Mouse (Mus musculus): ENCODE data around the gene Rb1. TPM values are rescaled to one million over a fixed set of nuclear protein-coding genes. Genes with fewer than 3 reads are reported as not detected.

Rb1 gene
- total RNA-seq, 2 experiments from 2014 or later = 46.1 to 46.3 TPM

DNA sequence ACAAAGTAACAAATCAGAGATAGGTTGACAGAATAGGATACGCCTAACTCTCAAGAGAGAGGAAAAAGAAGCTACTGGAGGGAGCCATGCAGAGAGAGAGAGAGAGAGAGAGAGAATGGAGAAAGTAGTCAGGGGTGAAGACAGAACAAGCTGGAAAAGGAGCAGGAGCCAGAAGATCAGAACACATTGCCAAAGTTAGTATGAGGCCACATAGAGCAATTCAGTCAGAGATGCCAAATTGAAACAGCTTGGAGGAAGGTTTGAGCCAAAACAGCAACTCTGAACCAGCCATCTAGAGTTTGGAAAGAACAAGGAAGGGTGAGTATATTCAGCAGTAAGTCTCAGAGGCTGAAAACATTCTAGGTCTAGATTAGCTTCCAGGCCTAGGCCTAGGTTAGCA, 108.6 kb downstream of the Rb1 start:
- DNase-seq (ENCODE audit: low spot score in 2 of 2) = no peak

DNA sequence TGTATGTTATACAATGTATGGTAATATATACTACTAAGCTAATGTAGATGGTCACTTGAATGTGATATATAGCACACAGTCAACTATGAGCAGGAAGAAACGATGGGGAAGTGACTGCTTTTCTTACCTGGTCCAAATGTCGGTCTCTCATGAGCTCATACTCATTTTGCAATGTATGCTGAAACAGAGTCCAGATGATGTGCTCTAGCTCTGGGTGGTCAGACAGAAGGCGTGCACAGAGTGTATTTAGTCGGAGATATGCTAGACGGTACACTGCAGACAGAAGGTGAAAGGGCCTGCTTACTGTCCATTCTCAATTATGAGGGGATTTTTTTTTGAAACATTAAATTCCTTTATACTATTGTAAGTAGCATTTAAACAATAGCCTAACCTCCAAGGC, 114.1 kb downstream of the Rb1 start:
- no peak for DNase-seq (ENCODE audit: low spot score in 2 of 2)

DNA sequence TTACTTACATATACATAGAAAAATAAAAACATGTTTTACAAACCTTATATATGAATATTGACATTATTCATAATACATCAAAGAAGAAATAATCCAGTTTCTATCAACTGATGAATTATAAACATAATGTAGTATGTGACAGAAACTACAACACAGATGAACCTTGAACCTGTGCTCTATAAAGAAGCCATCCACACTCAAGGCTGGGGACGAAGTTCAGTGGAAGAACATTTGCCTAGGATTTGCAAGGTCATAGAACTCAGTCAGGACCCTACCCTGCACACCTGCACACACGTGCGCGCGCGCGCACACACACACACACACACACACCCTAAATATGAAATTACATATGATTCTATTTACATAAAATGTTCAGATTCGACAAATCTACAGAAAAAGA, 115.4 kb downstream of the Rb1 start:
- DNase-seq (ENCODE audit: low spot score in 2 of 2) = no peak

DNA sequence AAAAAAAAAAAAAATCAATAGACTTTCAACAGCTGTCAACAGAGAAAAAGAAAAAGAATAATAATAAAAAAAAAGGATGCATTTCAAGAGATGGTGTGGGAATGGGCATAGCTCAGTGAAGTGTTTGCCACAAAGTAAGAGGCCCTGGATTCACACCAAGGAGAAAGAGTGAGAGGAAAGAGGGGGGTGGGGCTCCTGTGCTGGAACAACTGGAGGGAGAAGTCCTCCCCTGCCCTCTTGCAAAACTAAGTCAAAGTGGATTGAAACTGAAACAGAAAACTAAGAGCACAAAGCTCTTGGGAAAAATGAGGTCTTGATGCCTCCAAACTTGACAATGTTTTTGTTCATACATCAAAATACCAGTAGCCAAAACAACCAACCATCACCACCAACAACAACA, 116.4 kb downstream of the Rb1 start:
- DNase-seq (ENCODE audit: low spot score in 2 of 2) = no peak

DNA sequence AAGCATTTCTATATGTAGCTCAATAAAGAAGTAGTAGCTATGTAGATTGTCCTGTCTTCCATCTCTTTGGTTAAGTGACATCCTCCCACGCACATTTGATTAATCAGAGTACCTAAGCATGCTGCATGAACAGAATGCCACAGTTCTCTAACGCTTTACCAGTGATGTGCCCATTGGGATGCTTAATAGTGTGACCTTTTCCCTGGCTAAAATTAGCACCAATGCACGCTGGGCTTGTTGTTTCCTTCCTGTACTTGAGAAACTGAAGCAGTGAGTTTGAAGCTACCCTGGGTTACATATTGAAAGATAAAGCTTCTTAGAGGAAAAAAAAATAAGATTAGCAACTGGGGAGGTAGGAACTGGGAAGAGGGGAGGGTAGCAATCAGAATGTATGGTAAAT, 121.6 kb downstream of the Rb1 start:
- DNase-seq (ENCODE audit: low spot score in 2 of 2) = no peak

DNA sequence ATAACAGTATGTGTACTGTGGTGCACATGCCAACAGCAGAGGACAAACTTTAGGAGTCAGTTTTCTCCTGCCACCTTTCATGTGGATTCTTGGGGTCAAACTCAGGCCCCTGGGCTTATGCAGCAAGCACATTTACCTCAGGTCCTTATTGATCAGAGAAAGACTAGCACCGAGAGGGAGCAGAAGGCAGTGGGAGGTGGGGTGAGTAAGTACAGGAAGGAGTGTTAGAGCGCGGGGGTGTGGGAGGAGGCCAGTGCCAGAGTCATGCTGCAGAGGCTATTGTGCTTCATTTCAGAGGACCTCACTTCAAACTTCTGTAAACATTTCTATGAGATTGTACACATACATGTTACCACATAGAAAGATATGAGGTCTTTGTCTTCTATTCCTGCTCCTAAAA, 124.2 kb downstream of the Rb1 start:
- DNase-seq (ENCODE audit: low spot score in 2 of 2) = no peak

DNA sequence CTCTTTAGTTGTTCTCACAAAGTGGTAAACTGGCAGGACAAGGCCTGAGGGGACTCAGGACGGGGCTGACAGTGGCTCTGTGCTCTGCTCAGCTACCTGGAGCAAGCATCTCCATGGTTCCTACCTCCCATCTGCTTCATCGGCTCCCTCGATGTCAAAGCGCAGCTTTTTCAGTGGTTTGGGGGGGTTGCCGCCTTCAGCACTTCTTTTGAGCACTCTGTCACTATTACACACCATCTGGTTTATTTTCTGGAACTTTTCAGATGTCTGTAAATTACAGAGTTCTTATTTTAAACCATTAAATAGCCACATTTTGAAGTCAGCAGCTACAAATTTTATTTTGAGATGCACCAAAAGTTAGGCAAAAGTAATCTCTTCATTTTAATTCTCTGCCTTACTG, 126.6 kb downstream of the Rb1 start:
- no peak for DNase-seq (ENCODE audit: low spot score in 2 of 2)

DNA sequence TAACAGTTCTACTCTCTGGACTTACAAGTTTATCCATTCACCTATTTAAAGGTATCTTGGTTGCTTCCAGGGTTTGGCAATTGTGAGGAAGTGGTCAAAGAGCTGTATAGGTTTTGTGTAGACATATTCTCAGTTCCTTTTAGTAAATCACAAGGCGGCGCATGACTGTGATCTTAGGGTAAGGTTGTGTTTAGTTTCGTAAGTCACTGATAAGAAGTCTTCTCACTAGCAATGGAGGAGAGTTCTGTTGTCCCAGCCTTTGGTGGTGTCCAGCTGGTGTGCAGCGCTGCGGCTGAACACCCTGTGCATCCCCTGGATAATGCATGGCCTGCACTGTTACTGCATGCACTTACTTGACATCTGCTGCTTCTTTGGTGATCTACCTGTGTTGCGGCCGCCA, 138.7 kb downstream of the Rb1 start:
- no peak for DNase-seq (ENCODE audit: low spot score in 2 of 2)

DNA sequence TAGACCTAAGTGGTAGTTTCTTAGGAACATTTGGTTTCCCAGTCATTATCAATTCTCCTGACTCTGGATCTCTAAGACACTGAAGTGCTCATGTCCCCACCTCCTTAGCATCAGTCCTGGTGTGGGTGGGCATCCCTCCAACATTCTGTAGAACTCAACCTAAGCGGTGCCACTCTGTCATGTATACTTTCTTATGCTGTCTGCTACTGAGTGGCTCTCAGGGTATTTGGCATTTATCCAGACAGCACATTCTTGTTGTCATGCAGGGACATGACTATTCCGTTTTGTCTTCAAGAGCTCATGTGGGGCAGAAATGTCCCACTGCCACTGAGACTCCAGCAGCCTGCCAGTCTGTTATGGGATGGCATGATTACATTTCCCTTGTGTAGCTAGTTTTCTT, 144.5 kb downstream of the Rb1 start:
- no peak for DNase-seq (ENCODE audit: low spot score in 2 of 2)

DNA sequence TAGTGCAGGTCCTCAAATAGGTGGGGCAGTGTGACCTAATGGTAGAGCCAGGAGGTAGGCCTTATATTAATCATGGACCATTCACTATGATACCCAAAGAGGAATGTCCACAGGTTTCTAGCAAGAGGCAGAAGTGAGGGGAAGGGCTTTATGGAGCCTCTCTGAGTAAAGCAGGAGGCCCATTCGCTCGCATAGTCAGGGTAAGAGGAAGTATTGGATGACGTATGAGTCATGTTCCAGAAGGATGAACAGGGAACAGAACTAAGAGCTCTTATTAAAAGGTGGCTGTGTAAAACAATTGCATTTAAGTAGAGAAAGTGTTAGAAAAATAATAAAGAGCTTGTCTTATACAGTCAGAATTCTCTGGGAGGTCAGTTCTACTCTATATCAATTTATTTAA, 145.0 kb downstream of the Rb1 start:
- no peak for DNase-seq (ENCODE audit: low spot score in 2 of 2)

DNA sequence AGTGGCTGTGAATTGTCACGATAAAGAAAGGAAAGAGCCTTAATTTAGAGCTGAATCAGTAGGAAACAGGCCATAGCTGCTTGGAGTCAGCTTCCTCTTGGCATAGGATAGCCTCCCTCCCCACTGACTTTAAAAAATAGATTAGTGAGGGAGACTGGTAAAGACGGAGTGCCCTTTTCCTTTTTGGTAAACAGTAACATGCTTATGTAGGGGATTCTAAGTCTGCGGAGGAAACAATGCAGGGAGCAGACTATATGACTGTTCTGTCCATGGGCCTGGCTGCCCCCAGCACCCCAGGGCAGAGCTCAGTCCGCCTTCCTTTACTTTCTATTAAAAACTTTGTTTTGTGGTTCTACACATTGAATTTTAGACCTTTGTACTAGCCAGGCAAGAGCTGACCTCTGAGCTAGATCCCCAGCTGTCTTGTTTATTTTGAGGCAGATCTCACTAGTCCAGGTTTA, 146.4 kb downstream of the Rb1 start:
- no peak for DNase-seq (ENCODE audit: low spot score in 2 of 2)

DNA sequence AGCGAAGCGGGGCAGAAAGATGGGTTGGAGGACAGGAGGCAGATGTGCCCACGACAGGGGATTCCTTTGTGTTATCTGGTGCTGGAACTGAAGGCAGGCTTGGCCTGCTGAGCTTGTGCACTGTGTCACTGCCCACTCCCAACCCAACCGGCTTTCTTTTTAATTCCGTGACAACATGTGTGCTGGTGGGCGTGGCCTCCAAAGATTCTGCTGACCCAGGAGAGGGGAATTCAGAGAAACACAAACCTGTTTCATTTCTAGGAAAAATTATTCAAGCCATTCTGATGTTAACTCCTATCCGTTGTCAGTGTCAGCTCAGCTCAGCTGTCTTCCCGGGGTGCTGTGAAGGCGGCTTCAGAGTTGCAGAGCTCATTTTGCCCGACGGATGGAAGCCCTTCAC, 147.7 kb downstream of the Rb1 start:
- DNase-seq (ENCODE audit: low spot score in 2 of 2) = no peak

DNA sequence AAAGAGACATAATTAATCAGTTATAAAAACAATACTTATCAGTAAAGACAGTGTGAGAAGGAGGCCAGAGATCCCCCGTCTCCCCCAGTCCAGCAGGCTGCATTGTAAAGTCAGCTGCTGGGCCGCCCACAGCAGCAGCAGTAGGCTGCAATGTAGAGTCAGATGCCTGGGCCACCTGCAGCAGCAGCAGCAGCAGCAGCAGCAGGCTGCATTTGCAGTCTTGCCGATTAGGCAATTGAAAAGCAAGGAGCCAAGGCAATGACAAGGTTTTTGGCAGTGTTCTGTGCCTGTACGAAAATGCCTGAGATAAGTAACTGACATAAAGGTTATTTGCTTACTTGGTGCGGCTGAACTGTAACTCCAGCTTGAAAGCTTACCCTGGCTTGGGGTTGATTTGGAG, 149.4 kb downstream of the Rb1 start:
- DNase-seq (ENCODE audit: low spot score in 2 of 2) = no peak

DNA sequence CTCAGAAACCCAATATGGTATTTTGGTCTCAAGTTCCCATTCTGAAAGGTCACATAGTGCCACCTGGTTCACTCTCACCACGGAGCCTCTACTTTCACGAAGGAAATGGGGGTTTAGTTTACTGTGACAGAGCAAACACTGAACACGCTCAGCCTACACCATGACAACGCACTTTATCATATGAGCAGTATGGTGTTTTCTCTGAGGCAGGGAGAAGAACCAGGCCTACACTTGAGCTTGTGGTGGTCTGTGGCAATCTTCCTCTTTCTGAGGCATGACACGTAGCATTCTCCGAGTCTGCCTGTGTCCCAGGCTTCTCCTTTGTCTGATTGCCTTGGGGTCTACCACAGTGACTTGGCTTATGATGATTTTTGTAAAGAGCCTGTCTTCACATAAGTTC, 149.8 kb downstream of the Rb1 start:
- no peak for DNase-seq (ENCODE audit: low spot score in 2 of 2)

DNA sequence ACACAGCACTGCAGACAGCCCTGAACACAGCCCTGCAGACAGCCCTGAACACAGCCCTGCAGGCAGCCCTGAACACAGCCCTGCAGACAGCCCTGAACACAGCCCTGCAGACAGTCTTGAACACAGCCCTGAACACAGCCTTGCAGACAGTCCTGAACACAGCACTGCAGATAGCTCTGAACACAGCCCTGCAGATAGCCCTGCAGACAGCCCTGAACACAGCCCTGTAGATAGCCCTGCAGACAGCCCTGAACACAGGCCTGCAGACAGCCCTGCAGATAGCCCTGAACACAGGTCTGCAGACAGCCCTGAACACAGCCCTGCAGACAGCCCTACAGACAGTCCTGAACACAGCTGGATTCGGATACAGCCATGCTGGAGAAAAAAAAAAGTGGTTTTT, 150.6 kb downstream of the Rb1 start:
- DNase-seq (ENCODE audit: low spot score in 2 of 2) = no peak

DNA sequence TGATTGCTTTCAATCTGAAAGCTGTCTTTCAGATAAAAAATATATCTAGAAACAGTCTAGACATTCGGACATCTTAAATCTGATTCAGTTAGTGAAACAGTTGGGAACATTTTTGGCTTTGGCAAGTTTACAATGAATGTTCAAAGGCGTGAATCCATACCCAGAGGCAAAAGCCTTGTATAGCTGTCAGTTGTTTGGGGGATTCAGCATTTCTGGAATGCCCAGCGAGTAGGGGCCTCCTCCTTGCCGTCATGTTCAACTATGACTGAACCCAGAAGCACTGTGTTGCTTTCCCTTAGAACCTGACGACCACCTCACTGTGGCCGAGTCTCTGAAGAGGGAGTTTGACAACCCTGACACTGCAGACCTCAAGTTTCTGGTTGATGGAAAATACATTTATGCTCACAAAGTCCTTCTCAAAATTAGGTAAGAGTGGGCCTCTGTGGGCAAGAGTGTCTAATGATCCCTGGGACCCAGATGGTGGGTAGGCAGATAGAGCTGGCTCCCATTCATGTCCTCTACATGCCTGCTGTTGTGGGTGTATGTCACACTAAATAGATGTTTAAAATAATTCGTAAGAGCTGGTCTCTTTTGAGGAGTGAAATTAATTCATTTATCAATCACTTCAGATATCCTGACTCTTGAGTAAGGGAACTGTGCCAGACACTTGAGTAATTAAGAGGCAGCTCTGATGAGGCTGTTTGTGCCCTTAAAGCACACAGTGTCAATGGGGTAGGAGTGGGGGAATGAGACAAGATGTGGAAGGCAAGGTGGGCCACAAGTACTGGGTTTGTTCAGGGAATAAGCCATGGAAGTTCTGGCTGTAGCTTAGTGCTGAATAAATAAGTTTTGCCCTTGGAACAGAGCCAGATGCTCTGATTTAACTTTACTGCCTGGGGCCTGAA, 151.3 kb downstream of the Rb1 start:
- DNase-seq (ENCODE audit: low spot score in 2 of 2) = no peak

DNA sequence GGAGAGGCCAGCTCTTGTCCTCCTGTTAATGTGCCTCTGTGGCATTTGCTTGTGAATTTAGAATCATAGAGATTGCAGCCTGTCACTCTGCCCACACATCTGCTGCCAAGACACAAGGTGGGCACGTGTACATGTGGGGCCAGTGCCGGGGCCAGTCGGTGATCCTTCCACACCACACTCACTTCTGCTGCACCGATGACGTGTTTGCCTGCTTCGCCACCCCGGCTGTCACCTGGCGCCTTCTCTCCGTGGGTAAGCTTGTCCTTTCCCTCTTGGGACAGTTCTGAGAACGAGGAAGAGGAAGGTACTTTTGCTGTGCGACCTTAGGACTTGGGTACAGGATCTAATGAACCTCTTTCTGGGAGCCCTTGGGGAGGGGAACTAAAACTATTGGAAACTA, 152.0 kb downstream of the Rb1 start:
- DNase-seq (ENCODE audit: low spot score in 2 of 2) = no peak

DNA sequence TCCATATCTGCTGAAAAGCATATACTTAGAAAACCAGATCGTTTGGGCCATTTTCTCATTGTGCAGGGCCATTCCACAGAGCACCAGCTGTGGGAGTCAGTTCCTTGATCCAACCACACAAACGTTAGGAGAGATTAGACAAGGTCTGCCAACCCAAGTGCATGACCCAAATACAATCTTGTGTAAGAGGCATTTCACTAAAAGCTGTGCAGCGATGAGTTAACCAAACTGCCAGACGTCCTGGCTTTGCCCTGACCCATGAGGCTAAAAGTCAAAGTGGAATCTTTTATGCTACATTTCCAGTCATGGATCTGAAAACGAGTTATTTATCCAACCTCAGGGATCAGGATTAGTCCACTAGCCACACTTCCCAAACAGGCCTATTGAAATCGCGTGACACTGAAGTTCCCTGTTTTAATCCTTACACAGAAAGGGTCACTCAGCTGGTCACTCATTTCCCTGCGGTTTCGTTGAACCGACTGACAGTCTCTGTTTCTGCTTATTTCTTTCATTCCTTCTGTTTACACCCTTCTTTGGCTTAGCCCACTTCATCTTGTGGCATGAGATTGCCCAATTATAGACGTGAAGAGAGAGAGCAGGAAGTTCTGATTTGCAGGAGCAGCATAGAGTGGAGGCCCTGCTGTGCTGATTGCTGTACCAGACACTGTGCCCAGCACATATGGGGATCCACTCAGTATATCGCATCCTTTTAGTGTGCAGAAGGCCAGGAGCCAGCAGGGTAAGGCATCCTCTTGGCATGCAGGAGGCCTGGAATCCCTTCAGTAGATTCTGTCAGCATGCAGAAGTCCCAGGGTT, 153.2 kb downstream of the Rb1 start:
- no peak for DNase-seq (ENCODE audit: low spot score in 2 of 2)

DNA sequence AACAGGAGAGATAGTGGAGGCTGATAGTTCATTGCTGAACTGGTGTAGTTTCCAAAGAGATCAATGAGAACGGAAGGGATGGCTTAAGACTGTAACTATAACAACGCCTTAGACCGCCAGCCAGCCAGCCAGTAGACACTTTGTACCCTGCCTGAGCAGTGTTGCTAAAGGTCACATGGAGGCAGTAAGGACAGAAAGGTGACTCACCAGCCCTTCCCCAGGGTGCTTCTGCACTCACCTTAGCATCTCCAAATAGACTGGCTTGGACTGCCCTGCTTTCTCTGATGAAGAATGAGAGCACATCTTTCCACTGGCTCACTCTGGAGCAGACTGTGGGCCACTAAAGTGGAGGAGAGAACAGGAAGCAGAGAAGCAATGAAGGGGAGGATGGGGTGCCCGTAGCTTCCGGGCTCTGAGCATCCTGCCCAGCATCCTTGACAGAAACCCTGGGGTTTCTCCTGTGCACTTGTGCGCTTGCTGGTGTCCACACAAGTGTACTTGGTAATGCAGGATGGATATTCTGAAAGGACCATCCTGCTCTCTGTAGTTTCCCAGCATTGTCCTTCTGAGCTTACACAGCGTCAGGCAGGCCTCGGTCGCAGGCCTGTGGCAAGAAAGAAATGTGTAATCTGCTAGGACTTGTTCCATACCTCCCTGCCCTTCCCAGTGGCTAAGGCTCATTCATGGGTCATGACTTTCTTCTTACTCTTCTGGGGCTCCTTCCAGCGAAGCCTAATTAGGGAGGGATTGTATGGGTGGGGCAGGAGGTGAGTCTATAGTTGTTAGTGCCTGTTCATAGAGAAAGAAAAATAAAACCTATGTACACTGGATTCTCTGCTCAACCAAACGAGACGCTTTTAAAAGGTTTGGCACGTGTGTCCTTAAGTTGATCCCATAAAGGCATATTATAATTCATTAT, 155.4 kb downstream of the Rb1 start:
- no peak for DNase-seq (ENCODE audit: low spot score in 2 of 2)

DNA sequence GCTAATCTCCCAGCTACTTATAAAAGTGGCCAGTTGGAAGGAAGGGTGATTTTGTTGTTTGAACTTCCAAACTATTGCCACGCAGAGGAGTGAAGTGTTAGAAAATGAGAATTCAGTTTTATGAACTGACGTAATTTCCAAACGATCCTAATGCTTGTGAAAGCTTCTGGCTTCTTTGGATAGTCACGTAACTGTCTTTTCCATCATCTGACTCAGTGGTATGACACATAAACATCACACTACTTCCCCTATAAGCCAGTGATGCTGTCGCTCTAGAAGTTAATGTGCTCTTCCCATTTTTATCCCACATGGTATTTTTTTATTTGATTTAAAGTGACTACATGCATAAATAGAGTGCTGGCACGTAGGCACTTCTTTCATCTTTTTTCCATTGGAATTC, 157.0 kb downstream of the Rb1 start:
- DNase-seq (ENCODE audit: low spot score in 2 of 2) = no peak

DNA sequence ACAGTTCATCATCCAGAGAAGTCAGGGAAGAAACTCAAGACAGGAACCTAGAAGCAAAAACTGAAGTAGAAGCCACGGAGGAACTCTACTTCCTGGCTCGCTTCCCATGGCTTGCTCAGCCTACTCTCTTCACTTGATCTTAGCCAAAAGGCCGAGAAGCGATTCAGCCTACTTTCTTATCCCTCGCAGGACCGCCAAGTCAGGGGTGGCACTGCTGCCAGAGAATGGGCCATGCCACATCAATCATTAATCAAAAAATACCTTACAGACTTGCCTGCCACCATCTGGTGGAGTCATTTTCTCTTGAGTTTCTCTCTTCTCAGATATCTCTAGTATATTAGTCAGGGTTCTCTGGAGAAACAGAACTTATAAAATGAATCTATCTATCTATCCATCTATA, 160.5 kb downstream of the Rb1 start:
- DNase-seq (ENCODE audit: low spot score in 2 of 2) = no peak

All from gastrocnemius, postnatal 4 days (tissue).